Mouse (Mus musculus) left cerebral cortex, adult 2 months (tissue): Measurements from ENCODE around the gene Usp21. TPM values are rescaled to one million over a fixed set of nuclear protein-coding genes. Genes with fewer than 3 reads are reported as not detected.
"Not testable (repeated sequence)": the region's sequence is repeated elsewhere in the genome, so short reads cannot be mapped to it uniquely, and the experiment has no call there.

Experiments
- DNase-seq, 2 experiments: peaks; one replicate each; pipeline ENCODE4 v3.0.0; 2021 to 2022; ENCODE audit warnings: low spot score in 2 of 2, mixed read lengths in 1 of 2; ENCODE audit errors: extremely low spot score in 1 of 2
- H3K27ac ChIP-seq: fragments of 200-600 bp; 2 replicates; pipeline ENCODE4 v1.8.1; 2022
- H3K4me3 ChIP-seq: fragments of 200-600 bp; 2 replicates; pipeline ENCODE4 v1.8.1; 2022
- CTCF ChIP-seq: fragments of 200-600 bp; IDR thresholded peaks from 2 replicates; pipeline ENCODE4 v1.8.1; 2022; ENCODE audit warnings: antibody characterized with exemption, mild to moderate bottlenecking, moderate library complexity
- intact Hi-C: fragments of 180-260 bp; cut with DNase I; formaldehyde crosslinking; loops from one replicate; pipeline ENCODE4 v1.15.1; 2025
- long read RNA-seq, 2 experiments: library from polyadenylated mRNA; stranded (forward); transcript quantifications; one replicate each; pipeline ENCODE4 v2.0.0; 2021; ENCODE audit warnings: borderline mapping rate in 2 of 2
- total RNA-seq, 2 experiments: library from RNA; stranded (reverse); gene quantifications; 2 replicates each; pipeline ENCODE4 v1.2.3; 2021

Gene Usp21
- total RNA-seq, result 10 to 100 TPM; 59.8 to 65.7 TPM
- long read RNA-seq, experiment 1, transcript Usp21-201 (13 exons, 2,219 nt), result major isoform, 39 of 49 reads
- long read RNA-seq, experiment 1, partial matches to known transcripts, result 2 of 49 reads
- long read RNA-seq, experiment 1, other reads (novel, unspliced or antisense), result 5 of 49 reads
- long read RNA-seq, experiment 2, transcript Usp21-201 (13 exons, 2,219 nt), result major isoform, 25 of 39 reads
- long read RNA-seq, experiment 2, partial matches to known transcripts, result 3 of 39 reads
- long read RNA-seq, experiment 2, other reads (novel, unspliced or antisense), result 9 of 39 reads

- Histone ChIP-seq H3K4me3 (peak within 1 kb of the TSS; percentile 86), H3K27ac (peak within 1 kb of the TSS; percentile 97)
- peak; percentile 93 to 94 for DNase-seq
- no peak; the same call in 1 of the 2 replicates for TF ChIP-seq CTCF
- intact Hi-C loops, result no loop called here
These were observed at the start of gene Usp21 for GRCm38 (mm10) chr1:171287136-171288081. Usp21 (minus strand) TSS chr1:171287991.

DNA sequence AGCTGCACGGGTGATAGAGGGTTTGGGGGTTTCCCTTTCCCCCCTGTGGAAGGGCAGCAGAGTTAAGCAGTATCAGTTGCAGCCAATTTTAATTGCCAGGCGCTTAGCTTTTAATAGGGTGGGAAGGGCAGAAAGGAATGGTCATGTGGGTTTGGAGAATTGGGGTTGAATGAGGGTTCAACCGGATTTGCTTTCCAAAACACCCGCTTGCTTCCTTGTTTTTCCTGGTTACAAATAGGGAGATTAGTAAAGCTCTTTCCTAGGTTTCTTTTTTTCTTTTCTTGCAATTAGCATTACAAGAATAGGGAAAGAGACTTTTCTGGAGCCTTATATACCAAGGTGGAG lies 42.4 kb upstream of the Usp21 start:
- H3K4me3 ChIP-seq, result peak overlapping the region; percentile 75
- peak overlapping the region; percentile 99; the same call in 1 of the 2 replicates for H3K27ac ChIP-seq
- intact Hi-C loops, result no loop called here
- no peak for TF ChIP-seq CTCF
- DNase-seq, result no peak

DNA sequence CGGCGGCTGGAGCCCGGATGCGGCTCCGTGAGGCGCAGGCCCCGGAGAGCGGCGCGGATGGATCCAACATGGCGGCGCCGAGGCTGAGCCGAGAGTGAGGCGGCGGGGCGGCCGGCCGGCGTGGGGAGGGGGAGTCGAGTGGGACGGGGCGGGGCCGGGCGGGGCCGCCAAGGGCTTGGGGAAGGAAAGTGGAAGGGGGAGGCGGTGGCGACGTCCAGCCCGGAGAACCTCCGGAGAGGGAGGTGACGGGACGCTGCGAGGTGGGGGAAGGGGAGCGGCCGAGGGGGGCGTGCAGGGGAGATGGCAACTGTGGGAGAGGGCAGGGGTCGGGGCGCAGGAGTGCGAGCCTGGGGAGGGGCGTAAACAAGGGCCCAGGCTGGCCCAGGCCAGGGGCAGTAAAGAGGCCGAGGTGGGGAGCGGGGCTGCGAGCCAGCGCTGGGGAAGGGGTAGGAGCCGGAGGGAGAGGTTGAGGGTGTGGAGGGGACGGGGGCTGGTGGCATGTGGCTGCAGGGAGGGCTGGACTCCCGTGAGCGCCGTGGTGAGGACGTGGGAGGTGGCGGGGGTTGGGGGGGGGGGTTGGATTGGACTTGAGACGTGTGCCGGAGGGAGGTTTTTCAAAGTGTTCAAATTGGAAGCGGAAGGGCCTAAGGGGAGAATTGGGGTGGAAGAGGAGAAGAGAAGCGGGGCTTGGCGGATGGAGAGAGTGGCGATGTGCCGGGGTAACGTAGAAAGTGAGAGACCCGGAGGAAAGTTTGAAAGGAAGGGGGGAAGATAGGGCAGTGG lies 41.8 kb upstream of the Usp21 start:
- H3K27ac ChIP-seq, result peak overlapping the region; percentile 99
- TF ChIP-seq CTCF, result no peak
- peak in 1 of 2 experiments; percentile 32 for DNase-seq
- peak overlapping the region; percentile 75 for H3K4me3 ChIP-seq
- intact Hi-C loops, result loop anchor here (2.0 kb wide), 2 partner anchors 15 to 35 kb away; partner anchors contain the start of genes Nit1, Pfdn2 and Ufc1

GRCm38 (mm10) chr1:171328839-171329432 lies 41.1 kb upstream of the Usp21 start, which contains the start of gene Dedd:
Dedd (plus strand) TSS chr1:171329145.
- intact Hi-C loops, result loop anchor here (1.0 to 2.0 kb wide), 3 partner anchors 16 to 82 kb away; partner anchors contain the start of genes Nit1, Pfdn2, Ufc1 and Usf1
- Histone ChIP-seq H3K4me3 (peak within 1 kb of the TSS; percentile 75), H3K27ac (peak within 1 kb of the TSS; percentile 99)
- peak; percentile 87 to 90 for DNase-seq
- TF ChIP-seq CTCF, result no peak

GRCm38 (mm10) chr1:171328244-171328643 lies 40.5 kb upstream of the Usp21 start:
- intact Hi-C loops, result loop anchor here (1.0 to 2.0 kb wide), 3 partner anchors 17 to 83 kb away; partner anchors contain the start of genes Nit1, Pfdn2, Ufc1 and Usf1
- DNase-seq, result no peak
- TF ChIP-seq CTCF, result no peak
- Histone ChIP-seq H3K27ac (peak overlapping the region; percentile 99), H3K4me3 (peak overlapping the region; percentile 75)

- intact Hi-C loops, H3K4me3 ChIP-seq, DNase-seq, H3K27ac ChIP-seq: not testable (repeated sequence)
These were observed 38.8 kb upstream of the Usp21 start for GRCm38 (mm10) chr1:171326588-171326987.

DNA sequence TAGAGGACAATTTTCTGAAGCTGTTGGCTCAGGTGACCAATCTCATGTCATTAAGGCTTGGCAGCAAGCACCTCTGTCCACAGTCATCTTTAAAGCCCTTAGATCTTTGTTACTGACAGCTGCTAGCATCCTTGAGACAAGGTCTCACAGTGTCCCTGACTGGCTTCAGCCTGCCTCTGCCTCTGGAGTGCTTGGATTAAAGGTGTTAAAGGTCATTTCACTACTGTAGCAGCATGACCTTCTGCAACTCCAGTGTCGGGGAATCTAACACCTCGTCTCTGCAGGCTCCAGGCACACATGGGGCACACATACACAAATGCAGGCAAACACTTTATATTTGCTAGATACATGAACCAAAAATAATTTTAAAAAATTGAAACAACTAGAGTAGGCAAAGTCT lies 37.8 kb upstream of the Usp21 start:
- Histone ChIP-seq H3K27ac (no peak overlapping the region), H3K4me3 (no peak overlapping the region)
- TF ChIP-seq CTCF, result no peak
- DNase-seq, result no peak
- intact Hi-C loops, result no loop called here

DNA sequence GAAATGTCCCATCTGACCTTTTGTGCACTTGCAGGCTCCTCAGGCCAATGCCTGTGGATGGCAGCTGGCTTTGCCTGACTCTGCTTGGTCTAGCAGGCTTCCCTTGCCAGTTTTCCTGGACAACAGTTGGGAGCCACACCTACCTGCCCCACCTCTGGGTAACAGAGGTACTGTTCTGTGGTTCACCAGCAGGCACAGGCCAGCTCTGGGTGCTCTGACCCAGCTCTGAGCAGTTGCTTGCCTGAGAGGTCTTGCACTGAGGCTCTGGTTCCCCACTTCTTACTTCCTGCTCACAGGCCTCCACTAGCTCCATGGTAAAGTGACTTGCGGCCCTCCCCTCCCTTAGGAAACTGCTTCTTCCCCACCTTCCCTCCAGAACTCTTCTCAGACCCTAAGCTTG lies 34.2 kb upstream of the Usp21 start:
- no peak for DNase-seq
- H3K4me3 ChIP-seq, result no peak overlapping the region
- no peak overlapping the region for H3K27ac ChIP-seq
- intact Hi-C loops, result loop anchor here (5.0 kb wide), 1 partner anchor 35 kb away; no protein-coding TSS in a partner anchor
- TF ChIP-seq CTCF, result no peak

DNA sequence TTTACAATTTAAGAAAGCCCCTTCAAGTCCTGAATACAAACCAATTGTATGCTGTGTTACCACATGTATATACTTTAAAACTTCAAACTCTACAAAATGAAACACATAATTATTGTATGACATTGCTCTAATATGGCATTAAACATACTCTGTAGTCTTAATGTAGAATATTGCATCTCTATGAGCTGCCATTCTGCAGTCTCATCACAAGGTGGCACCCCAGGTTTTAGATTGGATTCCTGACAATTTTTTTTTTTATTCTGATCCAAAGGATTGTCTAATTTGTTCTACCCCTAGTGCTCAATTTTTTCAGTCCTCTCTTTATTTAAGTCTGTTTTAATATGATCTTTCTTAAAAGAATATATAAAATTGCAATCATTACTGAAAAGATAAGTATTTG lies 33.6 kb upstream of the Usp21 start:
- intact Hi-C loops, result loop anchor here (5.0 kb wide), 1 partner anchor 36 kb away; no protein-coding TSS in a partner anchor
- no peak overlapping the region for H3K27ac ChIP-seq
- peak; percentile 67 for TF ChIP-seq CTCF
- no peak for DNase-seq
- no peak overlapping the region for H3K4me3 ChIP-seq

DNA sequence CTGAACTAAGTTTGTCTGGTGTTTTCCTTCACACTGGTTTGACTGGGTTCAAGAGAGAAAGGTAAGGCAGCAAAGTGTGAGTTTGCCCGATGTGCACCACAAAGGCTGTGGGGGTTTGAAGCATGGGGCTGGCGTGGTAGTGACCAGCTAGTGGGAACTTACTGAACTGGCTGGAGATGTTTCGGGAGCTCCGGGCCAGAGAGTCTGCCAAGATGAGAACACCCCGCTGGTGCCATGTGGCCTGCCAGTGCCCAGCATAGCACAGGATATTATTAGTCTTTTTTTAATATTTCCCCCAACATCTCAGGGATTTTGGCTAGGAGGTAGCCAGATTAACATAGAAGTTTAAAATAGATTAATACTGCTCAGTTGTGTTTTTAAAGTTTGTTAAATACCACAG lies 32.4 kb upstream of the Usp21 start:
- no peak for TF ChIP-seq CTCF
- intact Hi-C loops, result loop anchor here (5.0 kb wide), 1 partner anchor 37 kb away; no protein-coding TSS in a partner anchor
- Histone ChIP-seq H3K27ac (no peak overlapping the region), H3K4me3 (no peak overlapping the region)
- DNase-seq, result no peak

- intact Hi-C loops, result loop anchor here (5.0 kb wide), 1 partner anchor 38 kb away; no protein-coding TSS in a partner anchor
- Histone ChIP-seq H3K4me3 (no peak overlapping the region), H3K27ac (no peak overlapping the region)
- no peak for TF ChIP-seq CTCF
- no peak for DNase-seq
These were observed 32.0 kb upstream of the Usp21 start for GRCm38 (mm10) chr1:171319748-171320147.
